7 mouse cellular contexts compared by ENCODE assay signal in the genomic region with DNA sequence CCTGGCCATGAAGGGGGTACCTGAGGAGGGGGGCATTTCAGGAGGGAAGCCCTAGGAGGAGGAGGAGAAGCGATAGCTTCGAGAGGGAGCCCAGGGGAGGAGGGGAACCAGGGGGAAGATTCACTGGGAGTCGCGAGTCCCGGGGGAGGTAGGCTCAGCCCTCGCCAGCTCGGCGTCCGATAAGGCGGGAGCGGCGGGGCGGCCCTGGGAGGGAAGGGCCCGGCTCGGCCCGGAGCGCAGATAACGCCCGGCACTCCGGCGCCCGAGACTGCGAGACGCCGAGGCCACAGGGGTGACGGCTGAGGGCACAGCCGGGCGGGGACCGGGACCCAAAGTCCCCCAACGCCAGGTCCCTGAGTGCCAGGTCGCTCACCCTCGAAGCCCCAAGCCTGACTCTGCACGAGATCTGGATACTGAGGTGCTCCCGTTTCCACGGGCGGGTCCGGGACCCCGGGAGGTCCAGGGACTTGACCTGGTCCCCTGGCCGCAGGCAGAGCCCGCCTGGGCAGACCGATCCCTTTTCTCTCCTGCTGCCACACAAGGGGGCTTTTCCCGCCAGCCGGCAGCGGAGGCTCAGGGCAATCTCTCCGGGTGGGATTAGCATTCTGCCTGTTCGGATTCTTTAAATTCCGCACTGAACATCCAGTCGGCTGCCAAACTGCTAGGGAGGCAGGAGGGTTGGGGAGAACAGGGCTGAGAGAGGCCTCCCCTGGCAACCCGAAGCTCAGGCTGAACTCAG. TPM values are rescaled to one million over a fixed set of nuclear protein-coding genes. Genes with fewer than 3 reads are reported as not detected.
A peak's percentile ranks its signal among the peaks of the same experiment; 100 is the strongest.
DNase-seq lines count a peak whose midpoint lies in the region; ATAC-seq lines count a peak whose summit lies in the region.

No protein-coding gene starts in this region.

- 2% methylated on average over 42 of the region's 49 CpGs for WGBS in kidney, embryonic 16.5 days

- ATAC-seq in common myeloid progenitor, adult 5-6 weeks (replicated peaks; ENCODE audit: low read depth, poor library complexity, severe bottlenecking): peak; percentile 46
- ATAC-seq in kidney, embryonic 16.5 days (ENCODE audit: low FRiP score, low TSS enrichment): peak; percentile 46

- peak overlapping the region; percentile 77 for H3K9ac ChIP-seq in kidney, embryonic 16.5 days (replicated peaks; ENCODE audit: low read length)

- H3K4me2 ChIP-seq in kidney, embryonic 16.5 days (replicated peaks; ENCODE audit: low read depth, low read length): peak overlapping the region; percentile 80

- peak overlapping the region; percentile 46 for H3K4me3 ChIP-seq in kidney, embryonic 16.5 days (ENCODE audit: low read length)

- H3K27ac ChIP-seq in kidney, embryonic 16.5 days (ENCODE audit: low read length): peak overlapping the region; percentile 75

- DNase-seq in ZHBTc4 (ENCODE audit: low read depth, low spot score): peak; percentile 79
- peak; percentile 50 to 54 for DNase-seq in heart, adult 9 months (ENCODE audit: low spot score in 2 of 2)
- peak; percentile 42 for DNase-seq in lung, postnatal 25 days (ENCODE audit: low spot score)
- DNase-seq in spleen, postnatal 36 days (ENCODE audit: low spot score in 2 of 2): peak; percentile 24 to 35
- no peak for DNase-seq in thymus, postnatal 25 days

- H3K27me3 ChIP-seq in kidney, embryonic 16.5 days (ENCODE audit: insufficient read depth, low read length): no peaks in the 10 kb centered on the region

- no peaks in the 10 kb centered on the region for H3K9me3 ChIP-seq in kidney, embryonic 16.5 days (ENCODE audit: low read length)

- peaks cover 38% of the 10 kb centered on the region for H3K4me1 ChIP-seq in kidney, embryonic 16.5 days (ENCODE audit: insufficient read depth, low read length)

- H3K36me3 ChIP-seq in kidney, embryonic 16.5 days (ENCODE audit: insufficient read depth, low read length): no peaks in the 10 kb centered on the region

RNA-seq across cellular contexts. Expression of a gene that starts 32.1 kb away (rescaled TPM):
- 0.18 TPM in 1 of 2 replicates, not detected in the other for total RNA-seq in common myeloid progenitor, adult 5-6 weeks (2017)
- polyA plus RNA-seq in kidney, embryonic 16.5 days (2015; fragmentation: Nextera tagmentation; extraction: Ambion mirVana): 0.07 and 0.24 TPM in 2 replicates
